Mouse (Mus musculus) liver, postnatal 0 days (tissue): ENCODE data around the gene Serp1. TPM values are rescaled to one million over a fixed set of nuclear protein-coding genes. Genes with fewer than 3 reads are reported as not detected.
A peak's percentile ranks its signal among the peaks of the same experiment; 100 is the strongest.

Experiments used
- ATAC-seq: fragments of 200-750 bp; cut with Nextera tagmentation; 2 replicates; pipeline ENCODE4 v1.8.0; 2017; ENCODE audit warnings: mild to moderate bottlenecking, moderate library complexity
- DNase-seq: peaks from one replicate; pipeline ENCODE4 v3.0.0-alpha.2; 2016
- H3K27ac ChIP-seq: fragments of 300-500 bp; sonication (generic); 2 replicates; pipeline ENCODE4 v1.5.1; 2014; ENCODE audit warnings: antibody characterized with exemption, moderate library complexity, mild to moderate bottlenecking, low read depth
- H3K27me3 ChIP-seq: fragments of 300-500 bp; sonication (generic); 2 replicates; pipeline ENCODE4 v1.6.1; 2014; ENCODE audit warnings: low read length, control low read depth, mixed read lengths; ENCODE audit not compliant: insufficient read depth
- H3K36me3 ChIP-seq: fragments of 300-500 bp; sonication (generic); replicated peaks from 2 replicates; pipeline ENCODE4 v1.6.1; 2014; ENCODE audit warnings: mild to moderate bottlenecking, control low read depth, low read length, moderate library complexity, mixed read lengths; ENCODE audit not compliant: insufficient read depth
- H3K4me1 ChIP-seq: fragments of 300-500 bp; sonication (generic); 2 replicates; pipeline ENCODE4 v1.6.1; 2014; ENCODE audit warnings: antibody characterized with exemption, mild to moderate bottlenecking, control low read depth; ENCODE audit not compliant: insufficient read depth
- H3K4me2 ChIP-seq: fragments of 300-500 bp; sonication (generic); 2 replicates; pipeline ENCODE4 v1.6.1; 2014; ENCODE audit warnings: low read depth, mild to moderate bottlenecking, low read length, moderate library complexity, mixed read lengths
- H3K4me3 ChIP-seq: fragments of 300-500 bp; sonication (generic); 2 replicates; pipeline ENCODE4 v1.5.1; 2014; ENCODE audit warnings: low read depth, low read length
- H3K9ac ChIP-seq: fragments of 300-500 bp; sonication (generic); replicated peaks from 2 replicates; pipeline ENCODE4 v1.6.1; 2014; ENCODE audit warnings: mild to moderate bottlenecking, moderate library complexity
- H3K9me3 ChIP-seq: fragments of 300-500 bp; sonication (generic); 2 replicates; pipeline ENCODE4 v1.6.1; 2016; ENCODE audit warnings: mild to moderate bottlenecking, control low read depth, low read length, mixed read lengths
- CTCF ChIP-seq: sonication (generic); IDR thresholded peaks from 2 replicates; pipeline ENCODE4 v1.5.1; 2016; ENCODE audit warnings: antibody characterized with exemption, low read depth
- EP300 ChIP-seq: IDR thresholded peaks from 2 replicates; pipeline ENCODE4 v1.6.1; 2016; ENCODE audit warnings: antibody characterized with exemption, low read depth, mild to moderate bottlenecking
- WGBS: fragments of 180-500 bp; shearing (Covaris S2); extraction: QIAGEN DNeasy Blood & Tissue Kit; methylation state at CpG from one replicate; pipeline ENCODE4 v1.1.7; 2014; ENCODE audit not compliant: insufficient replicate concordance; 5-methylcytosine and 5-hydroxymethylcytosine counted together
- polyA plus RNA-seq: library from polyadenylated mRNA; unstranded; fragments of >200 nt; fragmentation: Nextera tagmentation; extraction: Ambion mirVana; gene quantifications from 2 replicates; pipeline ENCODE4 v1.2.1, GENCODE M21; 2015

Serp1 gene
- polyA plus RNA-seq, 1 experiment from 2014 or later: 115 TPM

DNA sequence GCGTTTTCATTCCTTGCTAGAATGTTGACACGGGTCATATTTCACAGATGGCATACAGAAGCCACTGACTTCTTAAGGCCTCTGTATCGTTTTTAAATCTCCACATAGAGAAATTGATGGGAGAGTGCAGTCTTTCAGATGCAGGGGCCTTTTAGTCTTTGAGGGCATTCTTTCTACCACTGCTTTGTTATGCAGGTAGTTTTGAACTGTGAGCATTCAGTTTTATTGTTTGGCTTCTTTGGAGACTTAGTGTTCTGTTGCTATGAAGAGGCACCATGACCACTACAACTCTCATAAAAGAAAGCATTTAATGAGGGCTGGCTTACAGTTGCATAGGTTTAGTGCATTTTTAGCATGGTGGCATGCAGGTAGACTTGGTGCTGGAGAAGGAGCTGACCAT is 10.9 kb upstream of the Serp1 start:
- Histone ChIP-seq H3K4me2 (no peak overlapping the region), H3K36me3 (peaks cover 45% of the 10 kb centered on the region), H3K4me1 (no peaks in the 10 kb centered on the region), H3K9me3 (no peaks in the 10 kb centered on the region), H3K4me3 (no peak overlapping the region), H3K27me3 (no peaks in the 10 kb centered on the region), H3K9ac (no peak overlapping the region), H3K27ac (no peak overlapping the region)
- TF ChIP-seq CTCF (no peak), EP300 (no peak)
- WGBS: 90% methylated on average over 3 of the region's 3 CpGs
- no peak for DNase-seq
- no peak for ATAC-seq

DNA sequence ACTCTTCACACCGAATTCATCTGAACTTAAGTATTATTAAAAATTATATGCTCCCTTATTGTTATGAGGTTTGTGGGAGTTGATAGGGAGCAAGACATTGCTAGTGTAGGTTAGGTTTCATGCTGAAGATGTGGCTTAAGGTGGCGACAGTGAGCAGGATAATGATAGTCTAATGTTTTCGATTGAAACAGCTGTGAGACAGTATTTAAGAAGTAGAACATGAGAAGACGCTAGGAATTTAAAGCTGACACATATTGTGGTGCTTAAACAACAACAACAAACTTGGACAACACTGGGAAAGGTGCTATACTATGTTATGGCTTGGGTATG is 681 bp upstream of the Serp1 start:
- Histone ChIP-seq H3K4me1 (peaks cover 14% of the 10 kb centered on the region), H3K27me3 (no peaks in the 10 kb centered on the region), H3K9me3 (no peaks in the 10 kb centered on the region), H3K27ac (peak overlapping the region; percentile 100), H3K36me3 (peaks cover 17% of the 10 kb centered on the region), H3K4me3 (peak overlapping the region; percentile 99), H3K9ac (peak overlapping the region; percentile 64), H3K4me2 (peak overlapping the region; percentile 83)
- DNase-seq (no peak), ATAC-seq (no peak)
- 6% methylated on average over 4 of the region's 4 CpGs for WGBS
- TF ChIP-seq CTCF: peak; percentile 31; the same call in 1 of the 2 replicates
- no peak for TF ChIP-seq EP300

DNA sequence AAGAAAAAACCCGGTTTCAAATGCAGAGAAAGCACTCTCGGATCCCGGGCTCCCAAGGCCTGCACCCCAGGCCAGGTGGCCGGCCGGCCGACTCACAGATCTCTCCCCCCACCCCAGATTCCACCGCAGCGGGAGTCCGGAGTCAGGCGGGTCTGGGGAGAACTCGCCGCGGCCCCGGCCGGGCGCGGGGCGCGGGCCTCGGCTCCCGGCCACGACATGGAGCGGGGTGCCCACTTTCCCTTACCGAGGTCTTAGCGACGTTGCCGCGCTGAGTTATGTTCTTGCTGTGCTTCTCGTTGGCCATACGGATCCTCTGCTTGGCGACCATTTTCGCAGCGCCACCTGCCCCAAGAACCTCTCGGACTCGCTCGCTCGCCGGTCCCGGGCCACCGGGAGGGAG is 526 bp downstream of the Serp1 start:
- Histone ChIP-seq H3K4me2 (peak overlapping the region; percentile 86), H3K4me3 (peak overlapping the region; percentile 99), H3K4me1 (peaks cover 20% of the 10 kb centered on the region), H3K27me3 (no peaks in the 10 kb centered on the region), H3K27ac (peak overlapping the region; percentile 100), H3K9me3 (no peaks in the 10 kb centered on the region), H3K9ac (peak overlapping the region; percentile 100), H3K36me3 (peaks cover 22% of the 10 kb centered on the region)
- no peak for TF ChIP-seq CTCF
- TF ChIP-seq EP300: no peak
- peak; percentile 21 for ATAC-seq
- DNase-seq: no peak
- 0% methylated on average over 40 of the region's 40 CpGs for WGBS

DNA sequence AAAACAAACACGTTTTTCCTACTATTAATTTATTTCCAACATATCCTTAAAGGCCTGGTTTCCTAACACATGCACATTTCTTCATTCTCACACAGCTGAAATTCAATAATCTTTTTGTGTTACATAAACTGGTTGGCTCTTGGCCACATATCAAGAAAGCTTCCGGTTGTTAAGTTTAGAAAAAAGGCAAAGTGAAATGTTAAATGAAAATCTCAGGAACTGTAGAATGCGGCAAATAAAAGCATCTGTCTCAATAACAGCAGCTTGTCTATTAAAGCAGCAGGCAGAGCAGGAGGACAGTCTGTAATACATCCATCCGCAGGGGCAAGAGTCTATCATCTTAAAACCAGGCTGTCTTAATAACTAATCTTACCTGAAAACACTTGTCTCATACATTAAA is 1.4 kb downstream of the Serp1 start:
- Histone ChIP-seq H3K9ac (peak overlapping the region; percentile 100), H3K4me1 (peaks cover 26% of the 10 kb centered on the region), H3K4me2 (peak overlapping the region; percentile 86), H3K36me3 (peaks cover 22% of the 10 kb centered on the region), H3K9me3 (no peaks in the 10 kb centered on the region), H3K27ac (no peak overlapping the region), H3K4me3 (peak overlapping the region; percentile 99), H3K27me3 (no peaks in the 10 kb centered on the region)
- no peak for DNase-seq
- no peak for ATAC-seq
- 31% methylated on average over 4 of the region's 4 CpGs for WGBS
- no peak for TF ChIP-seq EP300
- no peak for TF ChIP-seq CTCF

DNA sequence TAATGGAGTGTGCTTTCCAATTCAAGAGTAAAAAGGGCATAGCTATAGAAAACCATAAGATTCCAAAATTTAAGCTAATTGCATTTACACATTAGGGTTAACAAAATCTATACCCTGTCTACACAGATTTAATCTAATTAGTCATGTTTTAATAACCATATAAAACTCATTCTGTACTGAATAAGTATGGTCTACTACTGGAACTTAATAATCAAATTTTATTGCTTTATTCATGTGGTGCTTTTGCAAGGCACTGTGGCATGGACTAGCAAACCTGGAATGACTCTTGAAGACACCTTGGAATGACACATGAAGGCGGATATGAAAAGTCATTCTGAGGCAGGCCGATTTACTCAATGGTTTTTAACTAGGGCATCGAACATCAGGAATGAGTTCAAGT is 2.3 kb downstream of the Serp1 start:
- no peaks in the 10 kb centered on the region for H3K27me3 ChIP-seq
- peak overlapping the region; percentile 86; the same call in 1 of the 2 replicates for H3K4me2 ChIP-seq
- no peaks in the 10 kb centered on the region for H3K9me3 ChIP-seq
- peaks cover 33% of the 10 kb centered on the region for H3K4me1 ChIP-seq
- TF ChIP-seq CTCF (no peak), EP300 (no peak)
- no peak overlapping the region for H3K27ac ChIP-seq
- H3K4me3 ChIP-seq: no peak overlapping the region
- peaks cover 22% of the 10 kb centered on the region for H3K36me3 ChIP-seq
- WGBS: 86% methylated on average over 3 of the region's 3 CpGs
- ATAC-seq (no peak), DNase-seq (no peak)
- H3K9ac ChIP-seq: no peak overlapping the region

DNA sequence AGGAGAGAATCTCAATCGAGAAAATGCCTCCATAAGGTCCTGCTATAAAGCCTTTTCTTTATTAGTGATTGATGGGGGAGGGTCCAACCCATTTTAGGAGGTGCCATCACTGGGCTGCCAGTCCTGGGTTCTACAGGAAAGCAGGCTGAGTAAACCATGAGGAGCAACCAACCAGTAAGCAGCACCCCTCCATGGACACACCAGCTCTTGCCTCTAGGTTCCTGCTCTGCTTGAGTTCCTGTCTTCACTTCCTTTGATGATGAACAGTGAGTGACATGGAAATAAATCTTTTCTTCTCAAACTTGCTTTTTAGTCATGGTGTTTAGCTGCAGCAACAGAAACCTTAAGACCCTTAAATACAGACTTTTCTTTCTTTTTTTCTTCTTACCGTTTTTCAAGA is 4.3 kb downstream of the Serp1 start:
- Histone ChIP-seq H3K27me3 (no peaks in the 10 kb centered on the region), H3K9ac (no peak overlapping the region), H3K27ac (no peak overlapping the region), H3K9me3 (no peaks in the 10 kb centered on the region), H3K4me2 (no peak overlapping the region), H3K4me3 (no peak overlapping the region), H3K36me3 (peaks cover 22% of the 10 kb centered on the region), H3K4me1 (peaks cover 29% of the 10 kb centered on the region)
- no peak for TF ChIP-seq EP300
- no peak for TF ChIP-seq CTCF
- ATAC-seq (no peak), DNase-seq (no peak)
- 77% methylated on average over 2 of the region's 2 CpGs for WGBS

DNA sequence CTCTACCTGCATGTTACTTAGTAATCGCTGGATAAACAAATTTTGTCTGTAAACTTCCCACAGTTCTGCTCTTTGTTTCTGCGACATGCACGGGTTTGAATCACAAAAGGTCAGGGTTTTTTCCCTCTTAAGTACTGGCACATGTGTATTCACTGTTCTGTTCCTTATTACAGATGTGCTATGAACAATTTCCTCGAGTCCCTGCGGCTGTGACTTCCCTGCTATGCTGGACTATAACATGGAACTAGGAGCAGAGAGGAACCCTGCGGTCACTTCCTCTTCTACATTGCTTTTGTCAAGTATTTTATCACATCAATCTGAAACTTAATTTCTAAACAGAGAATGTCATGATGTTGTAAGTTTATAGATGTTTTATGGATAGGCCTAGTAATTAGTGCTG is 5.4 kb downstream of the Serp1 start:
- no peak overlapping the region for H3K4me2 ChIP-seq
- no peak for ATAC-seq
- H3K4me1 ChIP-seq: peaks cover 27% of the 10 kb centered on the region
- H3K9me3 ChIP-seq: no peaks in the 10 kb centered on the region
- no peaks in the 10 kb centered on the region for H3K27me3 ChIP-seq
- 58% methylated on average over 6 of the region's 6 CpGs for WGBS
- no peak overlapping the region for H3K4me3 ChIP-seq
- TF ChIP-seq EP300: no peak
- TF ChIP-seq CTCF: no peak
- H3K27ac ChIP-seq: 0 out of 2 replicates have a peak overlapping the region, but pooled peaks have one; percentile 1
- DNase-seq: no peak
- no peak overlapping the region for H3K9ac ChIP-seq
- peaks cover 22% of the 10 kb centered on the region for H3K36me3 ChIP-seq
